Mouse (Mus musculus) myocyte (in vitro differentiated cells): ENCODE measurements around the gene Ostc. TPM values are rescaled to one million over a fixed set of nuclear protein-coding genes. Genes with fewer than 3 reads are reported as not detected.

Source experiments
- H3K27me3 ChIP-seq: one replicate; pipeline ENCODE4 v1.6.1; 2011; ENCODE audit not compliant: control insufficient read depth, insufficient read depth, insufficient read length
- H3K36me3 ChIP-seq: one replicate; pipeline ENCODE4 v1.6.1; 2011; ENCODE audit not compliant: control insufficient read depth, insufficient read depth
- H3K4me2 ChIP-seq: one replicate; pipeline ENCODE4 v1.6.1; 2011; ENCODE audit warnings: low read depth, control low read depth
- H3K4me3 ChIP-seq: one replicate; pipeline ENCODE4 v1.5.1; 2011; ENCODE audit warnings: mild to moderate bottlenecking, control low read depth, moderate library complexity
- H3K79me2 ChIP-seq: one replicate; pipeline ENCODE4 v1.6.1; 2011; ENCODE audit not compliant: control insufficient read depth, insufficient read depth
- H3ac ChIP-seq: one replicate; pipeline ENCODE4 v1.6.1; 2011; ENCODE audit not compliant: control insufficient read depth, insufficient read length
- CEBPB ChIP-seq: IDR thresholded peaks from 2 replicates; pipeline ENCODE4 v1.6.1; 2011; ENCODE audit warnings: mild to moderate bottlenecking, moderate library complexity; ENCODE audit not compliant: poor library complexity, insufficient read depth, severe bottlenecking
- E2F4 ChIP-seq: IDR thresholded peaks from one replicate; pipeline ENCODE4 v1.6.1; 2011; ENCODE audit warnings: mild to moderate bottlenecking, control low read depth, moderate library complexity; ENCODE audit not compliant: insufficient read depth
- MAX ChIP-seq: IDR thresholded peaks from one replicate; pipeline ENCODE4 v1.6.1; 2011; ENCODE audit warnings: low read depth, mild to moderate bottlenecking, control low read depth
- MYOD1 ChIP-seq, 3 experiments: IDR thresholded peaks; one replicate each; pipeline ENCODE4 v1.6.1; 2011; ENCODE audit warnings: control low read depth in 2 of 3, low read depth in 2 of 3, mild to moderate bottlenecking in 2 of 3, moderate library complexity in 1 of 3; ENCODE audit not compliant: insufficient read length in 2 of 3, control insufficient read depth in 1 of 3
- MYOG ChIP-seq, 3 experiments: IDR thresholded peaks; one replicate each; pipeline ENCODE4 v1.6.1; 2011; ENCODE audit warnings: control low read depth in 2 of 3, low read depth in 2 of 3, mild to moderate bottlenecking in 2 of 3; ENCODE audit not compliant: insufficient read length in 2 of 3, control insufficient read depth in 1 of 3, insufficient read depth in 1 of 3
- POLR2A ChIP-seq: IDR thresholded peaks from one replicate; pipeline ENCODE4 v1.6.1; 2011; ENCODE audit warnings: low read depth, mild to moderate bottlenecking, control low read depth, moderate library complexity; ENCODE audit not compliant: insufficient read length
- POLR2AphosphoS2 ChIP-seq: IDR thresholded peaks from one replicate; pipeline ENCODE4 v1.6.1; 2011; ENCODE audit warnings: low read depth, control low read depth; ENCODE audit not compliant: insufficient read length
- REST ChIP-seq: IDR thresholded peaks from one replicate; pipeline ENCODE4 v1.6.1; 2011; ENCODE audit warnings: mild to moderate bottlenecking, control low read depth, moderate library complexity; ENCODE audit not compliant: insufficient read depth, insufficient read length
- SRF ChIP-seq: IDR thresholded peaks from one replicate; pipeline ENCODE4 v1.6.1; 2011; ENCODE audit warnings: low read depth; ENCODE audit not compliant: control insufficient read depth, insufficient read length
- TCF12 ChIP-seq: IDR thresholded peaks from one replicate; pipeline ENCODE4 v1.6.1; 2011; ENCODE audit warnings: mild to moderate bottlenecking, control low read depth; ENCODE audit not compliant: poor library complexity, insufficient read depth, severe bottlenecking
- TCF3 ChIP-seq: IDR thresholded peaks from one replicate; pipeline ENCODE4 v1.6.1; 2011; ENCODE audit warnings: low read depth, control low read depth; ENCODE audit not compliant: insufficient read length
- USF1 ChIP-seq: IDR thresholded peaks from one replicate; pipeline ENCODE4 v1.6.1; 2011; ENCODE audit warnings: low read depth, mild to moderate bottlenecking, control low read depth, moderate library complexity
- polyA plus RNA-seq: library from polyadenylated mRNA; unstranded; fragments of >200 nt; fragmentation: generic; extraction: Trizol; gene quantifications from one replicate; pipeline ENCODE4 v1.2.1, GENCODE M21; 2012; ENCODE audit warnings: missing spikeins

Ostc gene
- polyA plus RNA-seq, 1 experiment = 150 TPM

GRCm38 (mm10) chr3:130729472-130730188, 20.4 kb upstream of the Ostc start:
- TF ChIP-seq TCF12 = no peak
- TF ChIP-seq POLR2AphosphoS2 = no peak
- no peak for TF ChIP-seq TCF3
- TF ChIP-seq E2F4 = no peak
- no peak for TF ChIP-seq MAX
- no peak for TF ChIP-seq MYOG (IDR thresholded peaks at IDR 0.05; ENCODE audit: control insufficient read depth in 1 of 3, insufficient read depth in 1 of 3, insufficient read length in 2 of 3, low read depth in 2 of 3)
- no peak for TF ChIP-seq SRF
- no peak for TF ChIP-seq USF1
- TF ChIP-seq MYOD1 (IDR thresholded peaks at IDR 0.05; ENCODE audit: control insufficient read depth in 1 of 3, insufficient read length in 2 of 3, low read depth in 2 of 3) = no peak
- peak overlapping the region; percentile 76 for H3K4me3 ChIP-seq
- H3K36me3 ChIP-seq = peaks cover 30% of the 10 kb centered on the region
- peaks cover 25% of the 10 kb centered on the region for H3K79me2 ChIP-seq
- peak overlapping the region; percentile 98 for H3K4me2 ChIP-seq
- H3K27me3 ChIP-seq = no peaks in the 10 kb centered on the region
- peak overlapping the region; percentile 70 for H3ac ChIP-seq

GRCm38 (mm10) chr3:130727676-130728075, 18.4 kb upstream of the Ostc start:
- no peak overlapping the region for H3K4me2 ChIP-seq
- no peak overlapping the region for H3K4me3 ChIP-seq
- TF ChIP-seq E2F4 (no peak), CEBPB (no peak), TCF12 (no peak), POLR2AphosphoS2 (no peak), MYOD1 (IDR thresholded peaks at IDR 0.05; ENCODE audit: control insufficient read depth in 1 of 3, insufficient read length in 2 of 3, low read depth in 2 of 3) (no peak), MYOG (IDR thresholded peaks at IDR 0.05; ENCODE audit: control insufficient read depth in 1 of 3, insufficient read depth in 1 of 3, insufficient read length in 2 of 3, low read depth in 2 of 3) (no peak), REST (no peak), SRF (no peak), MAX (no peak), TCF3 (no peak), POLR2A (no peak), USF1 (no peak)
- no peaks in the 10 kb centered on the region for H3K27me3 ChIP-seq
- H3K36me3 ChIP-seq = peaks cover 30% of the 10 kb centered on the region
- H3K79me2 ChIP-seq = peaks cover 25% of the 10 kb centered on the region
- no peak overlapping the region for H3ac ChIP-seq

GRCm38 (mm10) chr3:130727036-130727435, 17.8 kb upstream of the Ostc start:
- TF ChIP-seq TCF12 (no peak), CEBPB (no peak), MAX (no peak), POLR2AphosphoS2 (peak; percentile 20)
- Histone ChIP-seq H3K79me2 (peaks cover 25% of the 10 kb centered on the region), H3ac (no peak overlapping the region), H3K27me3 (no peaks in the 10 kb centered on the region), H3K4me2 (no peak overlapping the region), H3K4me3 (no peak overlapping the region), H3K36me3 (peaks cover 30% of the 10 kb centered on the region)

- Histone ChIP-seq H3K79me2 (peaks cover 25% of the 10 kb centered on the region), H3K4me3 (no peak overlapping the region), H3K4me2 (no peak overlapping the region), H3K36me3 (peaks cover 30% of the 10 kb centered on the region), H3ac (no peak overlapping the region), H3K27me3 (no peaks in the 10 kb centered on the region)
- TF ChIP-seq MYOG (IDR thresholded peaks at IDR 0.05; ENCODE audit: control insufficient read depth in 1 of 3, insufficient read depth in 1 of 3, insufficient read length in 2 of 3, low read depth in 2 of 3) (no peak), TCF12 (no peak), E2F4 (no peak), MYOD1 (IDR thresholded peaks at IDR 0.05; ENCODE audit: control insufficient read depth in 1 of 3, insufficient read length in 2 of 3, low read depth in 2 of 3) (no peak), CEBPB (no peak), POLR2A (no peak), MAX (no peak), POLR2AphosphoS2 (no peak), REST (no peak), USF1 (no peak), TCF3 (no peak), SRF (no peak)
Observed at GRCm38 (mm10) chr3:130725718-130726117, 16.5 kb upstream of the Ostc start.

- H3K27me3 ChIP-seq = no peaks in the 10 kb centered on the region
- TF ChIP-seq POLR2A (no peak), MYOD1 (IDR thresholded peaks at IDR 0.05; ENCODE audit: control insufficient read depth in 1 of 3, insufficient read length in 2 of 3, low read depth in 2 of 3) (no peak), SRF (no peak), POLR2AphosphoS2 (no peak), MAX (no peak), REST (no peak), TCF3 (no peak), E2F4 (no peak), CEBPB (no peak), USF1 (no peak), TCF12 (no peak), MYOG (IDR thresholded peaks at IDR 0.05; ENCODE audit: control insufficient read depth in 1 of 3, insufficient read depth in 1 of 3, insufficient read length in 2 of 3, low read depth in 2 of 3) (no peak)
- H3ac ChIP-seq = no peak overlapping the region
- peaks cover 22% of the 10 kb centered on the region for H3K36me3 ChIP-seq
- no peak overlapping the region for H3K4me2 ChIP-seq
- H3K79me2 ChIP-seq = peaks cover 3% of the 10 kb centered on the region
- H3K4me3 ChIP-seq = no peak overlapping the region
Observed at GRCm38 (mm10) chr3:130722733-130723478, 13.7 kb upstream of the Ostc start.
